Mouse (Mus musculus): ENCODE data around the gene H2al1h.

DNA sequence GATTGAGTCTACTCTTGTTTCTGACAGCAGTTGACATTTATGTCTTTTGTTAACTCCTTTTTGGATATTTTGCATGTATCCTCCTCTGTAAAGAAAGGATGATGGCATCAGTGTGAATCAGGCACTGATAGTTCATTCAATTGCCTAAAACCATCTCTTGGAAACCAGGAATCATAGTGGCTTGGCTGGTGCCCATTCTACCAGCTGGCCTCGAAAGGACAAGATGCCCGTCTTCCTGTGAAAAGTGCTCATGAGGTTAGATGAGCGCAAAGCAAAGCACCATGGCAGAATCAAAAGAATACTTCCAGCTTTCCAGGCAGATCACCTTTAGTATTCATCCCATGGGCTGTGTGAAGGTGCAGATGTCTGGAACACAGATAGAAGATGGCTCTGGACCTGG, 25.5 kb downstream of the H2al1h start:
- TF ChIP-seq CTCF (IDR thresholded peaks at IDR 0.05; ENCODE audit: borderline replicate concordance, control insufficient read depth, extremely low read depth, insufficient read depth, low read length, poor library complexity) (no peak), POLR2A (IDR thresholded peaks at IDR 0.05; ENCODE audit: control insufficient read depth, extremely low read depth, insufficient read depth, low read length, poor library complexity) (no peak)

Measured in thymus, adult 2 months (tissue).